Mouse (Mus musculus) T-helper 1 cell (primary cell): ENCODE results near the gene Sumo3.

Source experiments
- in situ Hi-C: fragments of 300-600 bp; cut with MboI, MseI; formaldehyde crosslinking; loops from one replicate; pipeline ENCODE4 v1.15.1; 2025; ENCODE audit warnings: high pct_unique_total_duplicates

The Sumo3 gene

DNA sequence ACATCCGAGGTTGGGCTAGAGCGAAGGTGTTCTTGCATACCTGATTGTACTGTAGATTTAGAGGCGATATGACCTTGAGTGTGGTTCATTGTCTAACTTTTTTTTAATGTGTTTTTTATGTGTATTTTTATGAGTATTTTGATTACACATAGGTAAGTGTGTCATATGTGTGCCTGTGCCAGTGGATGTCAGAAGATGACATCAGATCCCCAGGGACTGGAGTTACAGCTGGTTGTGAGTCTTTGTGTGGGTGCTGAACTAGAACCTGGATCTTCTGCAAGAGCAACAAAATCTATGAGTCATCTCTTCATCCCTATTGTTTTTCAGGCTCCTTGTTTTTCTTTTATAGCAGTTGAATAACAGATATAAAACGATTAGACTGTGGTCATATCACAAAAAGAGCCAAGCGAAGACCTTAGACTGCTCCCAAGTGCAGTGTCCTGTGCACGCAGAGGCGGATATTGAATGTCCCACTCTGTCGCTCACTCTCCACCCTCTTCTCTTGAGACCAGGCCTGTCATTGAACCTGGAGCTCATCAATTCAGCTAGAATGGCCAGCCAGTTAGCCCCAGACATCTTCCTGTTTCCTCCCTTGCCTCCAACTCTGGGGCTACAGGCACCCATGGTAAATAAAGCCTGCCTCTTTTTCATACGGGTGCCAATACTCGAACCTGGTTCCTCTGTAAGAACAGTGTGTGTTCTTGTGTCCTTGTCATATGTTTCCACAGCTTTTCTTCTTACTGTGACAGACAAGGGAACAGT, 17.9 kb downstream of the Sumo3 start:
- in situ Hi-C loops, result loop anchor here (5.0 kb wide), 1 partner anchor 107 kb away; the partner anchor contains the start of gene Fam207a

GRCm38 (mm10) chr10:77624570-77624995, 18.7 kb downstream of the Sumo3 start:
- in situ Hi-C loops, result loop anchor here (5.0 kb wide), 1 partner anchor 107 kb away; the partner anchor contains the start of gene Fam207a

DNA sequence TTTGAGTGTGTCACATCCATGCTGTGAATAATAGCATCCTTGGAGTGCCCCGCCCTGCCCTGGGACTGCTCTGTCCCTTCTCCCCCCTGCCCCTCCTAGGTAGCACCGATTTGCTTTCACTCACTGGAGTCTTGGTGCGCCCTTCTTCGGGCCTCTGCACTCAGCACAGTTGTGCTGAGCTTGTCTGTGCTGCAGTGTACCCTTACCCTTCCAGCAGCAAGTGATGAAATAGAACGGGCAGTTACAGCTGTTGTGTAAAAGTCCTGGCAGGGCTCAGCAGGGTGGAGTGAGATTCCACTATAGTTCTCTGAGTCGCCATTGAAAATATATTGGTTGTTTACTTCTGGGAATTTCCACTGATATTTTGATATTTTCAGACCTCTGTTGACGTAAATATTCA, 20.1 kb downstream of the Sumo3 start:
- in situ Hi-C loops, result no loop called here

GRCm38 (mm10) chr10:77626591-77626990, 20.7 kb downstream of the Sumo3 start:
- in situ Hi-C loops, result no loop called here

- in situ Hi-C loops, result no loop called here
Measured at GRCm38 (mm10) chr10:77627497-77627896, 21.6 kb downstream of the Sumo3 start.

- in situ Hi-C loops, result no loop called here
Measured at GRCm38 (mm10) chr10:77629163-77629562, 23.3 kb downstream of the Sumo3 start.

DNA sequence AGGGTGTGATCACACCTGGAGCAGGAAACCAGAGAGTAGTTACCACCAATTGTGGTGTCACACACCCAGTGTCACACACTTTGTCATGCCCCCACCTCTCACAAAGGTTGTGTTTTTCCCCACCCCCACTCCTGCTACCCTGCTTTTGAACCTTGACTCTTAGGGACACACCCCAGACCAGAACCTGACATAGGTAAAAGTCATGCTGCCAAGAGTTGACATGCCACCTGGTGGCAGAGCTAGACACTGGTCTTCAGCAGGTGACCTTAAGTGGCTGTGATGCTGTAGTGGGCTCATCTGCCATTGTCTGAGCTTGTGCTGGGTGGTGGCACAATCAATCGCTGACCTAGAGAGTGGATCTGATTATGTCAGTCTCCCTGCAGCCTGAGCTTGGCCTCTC, 24.1 kb downstream of the Sumo3 start:
- in situ Hi-C loops, result no loop called here

- in situ Hi-C loops, result no loop called here
Measured at GRCm38 (mm10) chr10:77634016-77634415, 28.1 kb downstream of the Sumo3 start.

DNA sequence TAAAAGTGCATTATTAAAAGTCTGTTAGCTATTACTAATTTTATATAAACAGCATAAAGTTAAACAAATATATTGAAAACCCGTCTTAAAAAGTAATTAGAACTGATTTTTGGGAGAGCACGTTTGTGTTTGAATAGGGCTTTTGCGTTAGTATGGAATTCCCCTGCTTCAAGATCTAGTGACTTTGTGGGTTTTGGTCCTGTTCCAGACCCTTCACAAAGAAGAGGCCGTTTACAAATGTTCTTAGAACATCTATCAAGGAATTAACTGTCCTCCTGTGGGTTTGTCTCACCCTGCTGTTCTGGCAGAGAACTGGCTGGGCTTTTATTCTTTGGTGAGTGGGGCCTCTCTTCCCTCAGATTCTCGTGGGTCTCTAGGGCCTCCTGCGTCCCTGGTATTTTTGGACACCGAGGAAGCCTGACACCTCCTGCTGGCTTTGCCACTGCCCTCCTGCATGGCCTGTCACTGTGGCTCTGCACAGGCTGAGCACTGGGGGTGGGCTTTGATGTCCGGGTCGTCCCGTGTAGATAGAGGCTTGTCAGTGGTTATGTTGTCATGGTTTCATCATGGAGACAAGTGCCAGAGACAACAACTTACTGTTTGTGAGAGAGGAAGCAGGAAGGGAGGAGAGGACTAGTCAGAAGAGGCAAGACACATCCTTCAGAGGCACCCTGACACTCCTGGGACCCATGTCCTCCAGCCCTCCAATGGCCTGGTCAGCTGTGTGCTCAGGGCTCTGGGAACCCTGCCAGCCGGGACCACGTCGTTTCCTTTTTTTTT, 28.7 kb downstream of the Sumo3 start:
- in situ Hi-C loops, result no loop called here

GRCm38 (mm10) chr10:77636234-77636922, 30.5 kb downstream of the Sumo3 start:
- in situ Hi-C loops, result no loop called here

DNA sequence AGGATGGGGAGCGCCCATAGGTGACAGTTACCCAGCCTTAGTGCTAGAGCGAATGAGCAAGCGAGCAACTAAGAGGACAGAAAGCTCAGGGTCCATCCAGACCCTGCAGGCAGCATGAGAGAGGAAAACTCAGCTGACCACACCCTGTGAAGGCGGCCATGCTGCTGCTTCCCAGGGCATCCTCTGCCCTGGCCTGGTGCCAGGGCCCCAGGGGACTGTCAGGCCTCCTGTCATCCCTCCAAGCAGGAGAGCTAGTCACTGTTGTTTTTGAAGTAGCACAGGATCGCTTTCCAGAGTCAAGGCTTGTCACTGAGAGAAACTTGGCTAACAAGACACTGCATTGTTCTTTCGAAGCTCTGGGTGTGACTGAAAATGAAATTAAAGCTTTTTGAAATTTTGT, 33.1 kb downstream of the Sumo3 start:
- in situ Hi-C loops, result no loop called here

- in situ Hi-C loops, result loop anchor here (10.0 kb wide), 1 partner anchor 1882 kb away; no protein-coding TSS in a partner anchor
Measured at GRCm38 (mm10) chr10:77643160-77643559, 37.3 kb downstream of the Sumo3 start.

DNA sequence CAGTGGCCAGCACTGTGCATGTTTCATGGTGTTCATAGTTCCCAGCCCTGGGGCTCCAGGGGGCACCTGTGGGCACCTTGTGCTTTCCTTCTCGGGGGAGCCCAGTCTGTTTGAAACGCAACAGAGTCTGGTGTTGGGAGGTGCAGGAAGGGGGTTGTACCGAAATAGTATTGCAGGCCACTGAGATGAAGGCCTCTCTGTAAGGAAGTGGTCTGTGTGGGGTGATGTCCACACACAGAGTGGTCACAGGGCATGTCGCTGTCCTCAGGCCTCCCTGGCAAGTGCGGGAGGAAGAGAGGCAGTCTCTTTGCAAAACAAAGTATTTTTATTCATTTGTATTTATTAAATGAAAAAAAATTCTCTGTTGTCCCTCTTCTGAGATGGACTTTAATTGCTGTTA, 39.7 kb downstream of the Sumo3 start:
- in situ Hi-C loops, result loop anchor here (10.0 kb wide), 1 partner anchor 1879 kb away; no protein-coding TSS in a partner anchor

DNA sequence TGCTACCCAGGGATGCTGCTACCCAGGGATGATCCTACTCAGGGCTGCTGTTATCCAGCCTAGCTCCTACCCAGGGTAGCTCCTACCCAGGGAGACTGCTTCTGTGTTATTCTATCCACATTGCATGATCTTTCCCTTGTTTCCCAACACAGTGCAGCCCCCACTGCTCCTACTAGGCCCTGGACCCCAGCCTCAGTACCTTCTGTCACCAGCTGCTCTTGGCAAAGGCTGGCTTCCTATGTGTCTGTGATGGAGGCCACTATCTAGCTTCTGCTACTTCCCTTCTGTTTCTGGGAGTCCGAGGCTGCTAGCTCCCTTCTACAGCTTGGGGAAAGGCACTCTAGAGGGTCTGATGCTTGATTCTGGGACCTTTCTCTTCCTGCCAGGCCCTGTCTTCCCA, 41.6 kb downstream of the Sumo3 start:
- in situ Hi-C loops, result loop anchor here (10.0 kb wide), 1 partner anchor 1877 kb away; no protein-coding TSS in a partner anchor

DNA sequence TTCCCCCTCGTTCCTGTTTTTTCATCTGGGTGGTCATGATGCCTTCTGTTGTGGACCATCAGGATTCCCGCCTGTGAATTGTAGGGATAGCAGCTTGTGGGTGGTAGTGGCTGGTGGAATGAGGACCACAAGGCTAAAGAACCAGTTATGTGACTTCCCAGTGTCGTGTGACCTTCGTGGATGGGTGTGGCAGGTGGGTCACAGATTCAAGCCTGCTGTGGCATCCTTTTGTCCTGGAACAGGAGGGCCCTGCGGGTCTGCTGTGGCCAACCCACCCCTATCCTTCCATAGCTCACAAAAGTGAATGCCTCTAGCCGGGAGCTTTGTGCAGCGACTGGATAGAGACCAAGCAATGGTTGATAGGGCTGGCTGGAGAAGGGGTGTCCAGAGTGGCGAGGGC, 42.0 kb downstream of the Sumo3 start:
- in situ Hi-C loops, result loop anchor here (10.0 kb wide), 1 partner anchor 1877 kb away; no protein-coding TSS in a partner anchor

GRCm38 (mm10) chr10:77652046-77652445, 46.1 kb downstream of the Sumo3 start:
- in situ Hi-C loops, result no loop called here

DNA sequence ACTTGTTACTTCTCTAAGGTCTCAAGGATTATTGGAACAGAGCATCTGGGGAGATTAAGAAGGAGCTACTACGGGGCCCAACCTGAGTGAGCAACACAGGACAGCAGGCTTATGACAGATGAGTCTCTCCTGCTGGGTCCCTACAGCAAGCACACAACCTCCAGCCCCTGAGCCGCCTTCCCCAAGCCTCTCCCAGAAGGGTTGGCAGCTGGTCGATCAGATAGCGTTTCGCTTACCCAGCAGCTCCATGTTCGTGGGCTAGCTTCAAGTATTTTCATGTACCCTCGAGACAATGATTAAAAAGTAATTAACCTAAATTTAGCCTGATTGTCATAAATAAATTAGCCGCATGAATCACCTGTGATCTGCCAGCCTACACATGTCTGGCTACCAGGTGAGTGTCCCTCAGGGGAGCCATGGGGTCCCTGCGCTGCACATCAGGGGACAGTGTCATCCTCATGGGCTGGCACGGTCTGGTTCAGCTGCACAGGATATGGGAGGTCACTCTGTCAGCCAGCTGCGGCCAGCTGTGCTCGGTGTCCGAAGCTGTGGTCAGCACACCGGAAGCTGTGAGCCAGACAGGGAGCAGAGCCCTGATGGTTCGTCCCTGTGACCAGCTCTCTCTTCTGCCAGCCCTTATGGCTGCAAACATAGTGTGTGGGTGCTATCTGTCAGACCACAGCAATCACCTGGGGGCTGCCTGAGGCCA, 52.5 kb downstream of the Sumo3 start:
- in situ Hi-C loops, result no loop called here

- in situ Hi-C loops, result no loop called here
Measured at GRCm38 (mm10) chr10:77663949-77664665, 58.2 kb downstream of the Sumo3 start.

DNA sequence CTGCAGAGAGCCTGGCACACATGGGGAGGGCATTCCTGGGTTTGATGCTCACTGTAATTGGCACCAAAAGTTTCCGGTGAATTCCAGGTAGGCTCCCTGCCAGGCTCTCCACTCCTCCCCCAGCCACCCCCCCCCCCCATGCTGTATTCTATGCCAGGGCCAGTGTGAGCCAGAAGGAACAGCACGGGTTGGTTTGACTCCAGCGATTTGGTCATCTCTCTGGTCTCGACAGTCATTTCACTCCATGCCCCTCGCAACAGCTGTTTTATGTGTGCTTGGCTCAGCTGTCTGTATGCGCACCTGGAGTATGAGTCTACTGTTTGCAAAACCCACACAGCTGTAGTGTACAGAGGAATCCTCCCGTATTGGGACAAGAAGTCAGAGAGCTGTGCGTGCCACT, 60.4 kb downstream of the Sumo3 start:
- in situ Hi-C loops, result no loop called here

- in situ Hi-C loops, result no loop called here
Measured at GRCm38 (mm10) chr10:77667402-77667801, 61.5 kb downstream of the Sumo3 start.
